Mouse (Mus musculus) midbrain, postnatal 0 days (tissue): ENCODE data around the gene 4930523C07Rik. TPM values are rescaled to one million over a fixed set of nuclear protein-coding genes. Genes with fewer than 3 reads are reported as not detected.

ENCODE experiments used
- ATAC-seq: fragments of 200-750 bp; cut with Nextera tagmentation; 2 replicates; pipeline ENCODE4 v1.8.0; 2017; ENCODE audit warnings: moderate number of reproducible peaks, mild to moderate bottlenecking, moderate TSS enrichment, moderate library complexity; ENCODE audit not compliant: low FRiP score
- DNase-seq: peaks from one replicate; pipeline ENCODE4 v3.0.0-alpha.2; 2015; ENCODE audit warnings: low spot score
- H3K27ac ChIP-seq: fragments of 300-500 bp; sonication (generic); 2 replicates; pipeline ENCODE4 v1.5.1; 2014; ENCODE audit warnings: low read depth, mild to moderate bottlenecking, low read length, mixed read lengths
- H3K27me3 ChIP-seq: fragments of 300-500 bp; sonication (generic); 2 replicates; pipeline ENCODE4 v1.6.1; 2014; ENCODE audit warnings: low read length, control low read depth, mixed read lengths; ENCODE audit not compliant: insufficient read depth
- H3K36me3 ChIP-seq: fragments of 300-500 bp; sonication (generic); 2 replicates; pipeline ENCODE4 v1.6.1; 2014; ENCODE audit warnings: low read length, control low read depth, mixed read lengths; ENCODE audit not compliant: insufficient read depth
- H3K4me1 ChIP-seq: fragments of 300-500 bp; sonication (generic); 2 replicates; pipeline ENCODE4 v1.6.1; 2014; ENCODE audit warnings: mild to moderate bottlenecking, control low read depth, antibody characterized with exemption, low read length, mixed read lengths; ENCODE audit not compliant: insufficient read depth
- H3K4me2 ChIP-seq: fragments of 300-500 bp; sonication (generic); 2 replicates; pipeline ENCODE4 v1.6.1; 2014; ENCODE audit warnings: low read depth, mild to moderate bottlenecking, low read length, mixed read lengths; ENCODE audit not compliant: poor library complexity, severe bottlenecking
- H3K4me3 ChIP-seq: fragments of 300-500 bp; sonication (generic); 2 replicates; pipeline ENCODE4 v1.5.1; 2014; ENCODE audit warnings: low read depth, mild to moderate bottlenecking, low read length, moderate library complexity
- H3K9ac ChIP-seq: fragments of 300-500 bp; sonication (generic); replicated peaks from 2 replicates; pipeline ENCODE4 v1.6.1; 2014; ENCODE audit warnings: mild to moderate bottlenecking, low read length, moderate library complexity, mixed read lengths; ENCODE audit not compliant: poor library complexity, severe bottlenecking
- H3K9me3 ChIP-seq: fragments of 300-500 bp; sonication (generic); 2 replicates; pipeline ENCODE4 v1.6.1; 2016; ENCODE audit warnings: low read length, control low read depth
- CTCF ChIP-seq: IDR thresholded peaks from 2 replicates; pipeline ENCODE4 v1.5.1; 2016; ENCODE audit warnings: antibody characterized with exemption, mild to moderate bottlenecking
- WGBS: fragments of 180-500 bp; shearing (Covaris S2); extraction: QIAGEN DNeasy Blood & Tissue Kit; methylation state at CpG from one replicate; pipeline ENCODE4 v1.1.7; 2014; 5-methylcytosine and 5-hydroxymethylcytosine counted together
- polyA plus RNA-seq: library from polyadenylated mRNA; unstranded; fragments of >200 nt; fragmentation: Nextera tagmentation; extraction: Ambion mirVana; gene quantifications from 2 replicates; pipeline ENCODE4 v1.2.1, GENCODE M21; 2015
- total RNA-seq: library from RNA; depleted of rRNA; stranded (reverse); fragments of >200 nt; gene quantifications from 2 replicates; pipeline ENCODE4 v1.2.3, GENCODE M21; 2014; rRNA removed

The 4930523C07Rik gene
- total RNA-seq (1.6 and 1.9 TPM in 2 replicates), polyA plus RNA-seq (2.0 and 2.5 TPM in 2 replicates)

- no peak for ATAC-seq
- H3K9ac ChIP-seq, result no peak within 1 kb of the TSS
- peak within 1 kb of the TSS; percentile 58 for H3K4me2 ChIP-seq
- H3K9me3 ChIP-seq, result no peaks in the 10 kb centered on the region
- peak; percentile 44 for TF ChIP-seq CTCF
- H3K36me3 ChIP-seq, result no peaks in the 10 kb centered on the region
- peak within 1 kb of the TSS; percentile 34 for H3K4me3 ChIP-seq
- H3K4me1 ChIP-seq, result no peaks in the 10 kb centered on the region
- H3K27me3 ChIP-seq, result no peaks in the 10 kb centered on the region
- 5% methylated on average over 33 of the region's 33 CpGs for WGBS
- no peak for DNase-seq
- H3K27ac ChIP-seq, result no peak within 1 kb of the TSS
Observed at GRCm38 (mm10) chr1:160044237-160045021, at the start of gene 4930523C07Rik. Gene 4930523C07Rik (plus strand): TSS chr1:160044382.

- no peak for ATAC-seq
- Histone ChIP-seq H3K9ac (no peak overlapping the region), H3K9me3 (no peaks in the 10 kb centered on the region), H3K4me1 (no peaks in the 10 kb centered on the region), H3K4me3 (no peak overlapping the region), H3K4me2 (no peak overlapping the region), H3K27me3 (no peaks in the 10 kb centered on the region), H3K36me3 (no peaks in the 10 kb centered on the region), H3K27ac (no peak overlapping the region)
- TF ChIP-seq CTCF, result no peak
- DNase-seq, result no peak
- WGBS, result 79% methylated on average over 2 of the region's 2 CpGs
Observed at GRCm38 (mm10) chr1:159997329-159997728, 46.9 kb upstream of the 4930523C07Rik start.

GRCm38 (mm10) chr1:159998349-159998748, 45.8 kb upstream of the 4930523C07Rik start:
- no peaks in the 10 kb centered on the region for H3K9me3 ChIP-seq
- no peaks in the 10 kb centered on the region for H3K4me1 ChIP-seq
- H3K4me2 ChIP-seq, result no peak overlapping the region
- no peaks in the 10 kb centered on the region for H3K36me3 ChIP-seq
- no peaks in the 10 kb centered on the region for H3K27me3 ChIP-seq
- no peak for ATAC-seq
- no peak overlapping the region for H3K9ac ChIP-seq
- 100% methylated on average over 1 of the region's 1 CpGs for WGBS
- TF ChIP-seq CTCF, result no peak
- H3K4me3 ChIP-seq, result no peak overlapping the region
- no peak for DNase-seq
- H3K27ac ChIP-seq, result no peak overlapping the region

- no peak overlapping the region for H3K9ac ChIP-seq
- no peak overlapping the region for H3K27ac ChIP-seq
- no peak for ATAC-seq
- no peak overlapping the region for H3K4me3 ChIP-seq
- no peaks in the 10 kb centered on the region for H3K27me3 ChIP-seq
- H3K9me3 ChIP-seq, result no peaks in the 10 kb centered on the region
- no peaks in the 10 kb centered on the region for H3K4me1 ChIP-seq
- no peak for DNase-seq
- 83% methylated on average over 3 of the region's 3 CpGs for WGBS
- no peak for TF ChIP-seq CTCF
- H3K36me3 ChIP-seq, result no peaks in the 10 kb centered on the region
- H3K4me2 ChIP-seq, result no peak overlapping the region
Observed at GRCm38 (mm10) chr1:159999232-159999631, 45.0 kb upstream of the 4930523C07Rik start.

- Histone ChIP-seq H3K27me3 (no peaks in the 10 kb centered on the region), H3K36me3 (no peaks in the 10 kb centered on the region), H3K9ac (no peak overlapping the region), H3K27ac (no peak overlapping the region), H3K4me1 (no peaks in the 10 kb centered on the region), H3K9me3 (no peaks in the 10 kb centered on the region), H3K4me2 (no peak overlapping the region), H3K4me3 (no peak overlapping the region)
- 81% methylated on average over 4 of the region's 4 CpGs for WGBS
- DNase-seq (no peak), ATAC-seq (no peak)
- no peak for TF ChIP-seq CTCF
Observed at GRCm38 (mm10) chr1:160005319-160005718, 38.9 kb upstream of the 4930523C07Rik start.

GRCm38 (mm10) chr1:160006919-160007588, 37.1 kb upstream of the 4930523C07Rik start:
- H3K36me3 ChIP-seq, result no peaks in the 10 kb centered on the region
- H3K9me3 ChIP-seq, result no peaks in the 10 kb centered on the region
- WGBS, result 91% methylated on average over 8 of the region's 8 CpGs
- no peak for TF ChIP-seq CTCF
- H3K27ac ChIP-seq, result no peak overlapping the region
- ATAC-seq (no peak), DNase-seq (no peak)
- H3K27me3 ChIP-seq, result no peaks in the 10 kb centered on the region
- no peak overlapping the region for H3K4me2 ChIP-seq
- no peak overlapping the region for H3K9ac ChIP-seq
- H3K4me1 ChIP-seq, result no peaks in the 10 kb centered on the region
- no peak overlapping the region for H3K4me3 ChIP-seq
